Mouse (Mus musculus) heart, postnatal 36 days (tissue): ENCODE results near the gene AI481877. TPM values are rescaled to one million over a fixed set of nuclear protein-coding genes. Genes with fewer than 3 reads are reported as not detected.

ENCODE experiments used
- DNase-seq, 2 experiments: peaks; one replicate each; pipeline ENCODE4 v3.0.0; 2021 to 2022
- intact Hi-C: fragments of 180-260 bp; cut with DNase I; formaldehyde crosslinking; loops from one replicate; pipeline ENCODE4 v1.15.1; 2025
- total RNA-seq, 2 experiments: library from RNA; stranded (reverse); gene quantifications; 2 replicates each; pipeline ENCODE4 v1.2.3; 2021

The AI481877 gene
- total RNA-seq, 2 experiments from 2014 or later, result not detected

GRCm38 (mm10) chr4:59128935-59129334 is 9.8 kb downstream of the AI481877 start:
- intact Hi-C loops, result no loop called here

DNA sequence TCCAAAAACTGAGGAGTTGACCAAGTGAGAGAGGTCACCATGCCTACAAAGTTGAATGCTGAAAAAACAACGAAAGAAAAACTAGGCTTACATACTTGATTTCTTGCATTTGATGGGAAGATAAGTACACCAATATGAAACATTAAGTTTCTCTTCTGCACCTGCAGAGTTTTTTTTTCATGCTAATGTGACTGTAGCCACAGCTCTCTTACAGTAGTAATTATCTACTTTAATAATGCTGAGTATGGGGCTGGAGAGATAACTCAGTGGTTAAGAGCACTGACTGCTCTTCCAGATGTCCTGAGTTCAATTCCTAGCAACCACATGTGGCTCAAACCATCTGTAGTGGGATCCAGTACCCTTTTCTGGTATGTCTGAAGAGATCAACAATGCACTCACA is 13.7 kb downstream of the AI481877 start:
- intact Hi-C loops, result no loop called here
- DNase-seq, result no peak

More at GRCm38 (mm10) chr4:59128935-59129334, 9.8 kb downstream of the AI481877 start:
- DNase-seq, result no peak

GRCm38 (mm10) chr4:59123557-59123956 is 15.2 kb downstream of the AI481877 start:
- intact Hi-C loops, result no loop called here
- no peak for DNase-seq

- no peak for DNase-seq
- intact Hi-C loops, result no loop called here
These were observed 20.9 kb downstream of the AI481877 start for GRCm38 (mm10) chr4:59117644-59118495.

- no peak for DNase-seq
- intact Hi-C loops, result no loop called here
These were observed 30.1 kb downstream of the AI481877 start for GRCm38 (mm10) chr4:59108721-59109120.

DNA sequence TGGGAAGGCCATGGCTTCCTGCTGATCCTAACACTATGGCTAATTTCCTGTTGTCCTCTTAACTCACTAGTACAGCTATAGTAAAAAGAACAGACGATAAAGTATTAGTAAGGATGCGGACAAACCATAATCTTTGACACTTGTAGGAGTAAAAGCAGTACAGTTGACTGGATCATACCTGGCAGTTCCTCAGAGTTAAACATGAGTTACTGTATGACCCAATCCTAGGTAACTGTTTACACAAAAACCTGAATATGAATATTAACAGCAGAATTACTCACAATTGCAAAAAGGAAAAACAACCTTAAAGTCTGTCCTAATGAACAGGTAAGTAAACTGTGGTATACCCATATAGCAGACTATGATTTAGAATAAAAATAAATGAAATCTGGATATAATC is 30.9 kb downstream of the AI481877 start:
- intact Hi-C loops, result no loop called here
- no peak for DNase-seq

GRCm38 (mm10) chr4:59106661-59107060 is 32.1 kb downstream of the AI481877 start:
- intact Hi-C loops, result no loop called here
- no peak for DNase-seq

- intact Hi-C loops, result loop anchor here (5.0 kb wide), 1 partner anchor 158 kb away; no protein-coding TSS in a partner anchor
- no peak for DNase-seq
These were observed 34.6 kb downstream of the AI481877 start for GRCm38 (mm10) chr4:59104166-59104565.

GRCm38 (mm10) chr4:59096393-59096792 is 42.4 kb downstream of the AI481877 start:
- peak; percentile 75 to 81 for DNase-seq
- intact Hi-C loops, result loop anchor here (1.0 to 5.0 kb wide), 4 partner anchors 90 to 473 kb away; no protein-coding TSS in a partner anchor

- no peak for DNase-seq
- intact Hi-C loops, result no loop called here
These were observed 49.4 kb downstream of the AI481877 start for GRCm38 (mm10) chr4:59089391-59089790.

DNA sequence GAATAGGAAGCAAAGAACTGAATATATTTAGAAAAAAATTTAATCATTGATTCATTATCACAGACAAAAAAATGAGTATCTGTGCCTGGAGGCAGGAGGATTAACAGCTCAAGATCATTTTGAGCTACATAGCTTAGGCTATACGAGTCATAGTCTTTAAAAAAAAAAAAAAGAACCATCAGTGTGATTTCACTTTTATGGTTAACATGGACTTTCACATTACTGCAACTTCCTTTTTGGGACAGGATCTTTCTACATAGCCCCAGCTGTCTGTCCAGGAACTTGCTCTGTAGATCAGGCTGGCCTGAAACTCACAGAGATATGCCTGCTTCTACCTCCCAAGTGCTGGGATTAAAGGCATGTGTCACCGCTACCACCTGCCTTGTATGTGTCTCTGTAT is 55.4 kb downstream of the AI481877 start:
- intact Hi-C loops, result no loop called here
- no peak for DNase-seq

DNA sequence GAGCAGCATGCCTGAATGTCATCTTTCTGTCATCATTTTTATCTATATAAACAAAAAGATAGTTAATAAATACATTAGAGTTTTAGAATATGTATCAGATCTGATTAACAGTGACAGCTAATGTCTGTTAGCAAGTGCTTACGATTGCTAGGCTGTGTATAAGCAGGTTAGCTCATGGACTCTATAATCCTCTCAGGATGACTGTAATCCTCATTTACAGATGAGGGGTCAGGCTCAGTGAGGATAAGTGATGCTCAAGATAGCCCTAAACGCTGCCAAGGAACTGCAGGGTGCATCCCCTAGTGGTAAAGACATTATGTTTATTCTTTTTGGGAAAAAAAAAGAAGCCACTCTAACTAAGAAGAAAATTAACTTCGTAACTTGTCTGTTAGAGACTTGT is 69.5 kb downstream of the AI481877 start:
- intact Hi-C loops, result no loop called here
- no peak for DNase-seq

GRCm38 (mm10) chr4:59062526-59062925 is 76.3 kb downstream of the AI481877 start:
- intact Hi-C loops, result no loop called here

GRCm38 (mm10) chr4:59057929-59058328 is 80.9 kb downstream of the AI481877 start:
- intact Hi-C loops, result no loop called here
- DNase-seq, result no peak

More at GRCm38 (mm10) chr4:59062526-59062925, 76.3 kb downstream of the AI481877 start:
- no peak for DNase-seq

- no peak for DNase-seq
- intact Hi-C loops, result no loop called here
These were observed 87.7 kb downstream of the AI481877 start for GRCm38 (mm10) chr4:59051081-59051480.

DNA sequence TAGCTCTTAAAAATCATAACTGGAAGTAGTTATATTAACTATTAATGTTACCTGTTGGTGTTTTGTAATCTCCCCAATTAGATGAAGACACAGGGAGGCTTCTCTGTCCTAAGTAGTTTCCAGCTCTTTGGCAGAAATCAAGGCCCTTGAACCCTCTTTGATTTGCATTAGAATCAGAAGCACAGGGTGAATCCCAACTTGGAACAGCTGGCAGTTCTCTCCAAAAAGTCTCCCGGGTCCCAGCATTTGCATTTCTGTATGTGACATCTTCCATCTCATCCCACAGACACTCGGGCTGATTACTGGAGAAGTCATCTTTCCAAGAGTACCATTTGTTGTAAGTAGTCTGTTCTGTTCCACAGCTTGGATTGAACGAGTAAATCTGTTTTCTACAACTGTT is 91.6 kb downstream of the AI481877 start:
- intact Hi-C loops, result no loop called here
- no peak for DNase-seq

DNA sequence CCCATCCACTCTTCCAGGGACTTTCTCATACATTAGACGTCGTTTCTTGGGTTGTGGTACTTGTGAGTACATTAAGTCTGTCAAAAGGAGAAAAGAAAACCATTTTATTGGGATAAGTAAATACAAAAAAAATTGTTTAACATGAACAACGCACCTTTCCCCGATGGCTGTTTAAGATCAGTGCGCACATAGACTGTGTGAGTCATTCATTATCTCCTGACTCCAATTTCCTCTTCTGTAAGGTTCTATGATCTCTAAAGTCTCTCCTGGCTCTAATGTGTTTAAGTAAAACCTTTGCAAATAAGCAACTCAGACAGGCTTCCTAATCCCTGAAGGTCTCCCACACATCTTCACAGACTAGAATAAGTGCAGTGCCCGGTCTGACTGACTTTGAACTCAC is 94.9 kb downstream of the AI481877 start:
- no peak for DNase-seq
- intact Hi-C loops, result no loop called here

DNA sequence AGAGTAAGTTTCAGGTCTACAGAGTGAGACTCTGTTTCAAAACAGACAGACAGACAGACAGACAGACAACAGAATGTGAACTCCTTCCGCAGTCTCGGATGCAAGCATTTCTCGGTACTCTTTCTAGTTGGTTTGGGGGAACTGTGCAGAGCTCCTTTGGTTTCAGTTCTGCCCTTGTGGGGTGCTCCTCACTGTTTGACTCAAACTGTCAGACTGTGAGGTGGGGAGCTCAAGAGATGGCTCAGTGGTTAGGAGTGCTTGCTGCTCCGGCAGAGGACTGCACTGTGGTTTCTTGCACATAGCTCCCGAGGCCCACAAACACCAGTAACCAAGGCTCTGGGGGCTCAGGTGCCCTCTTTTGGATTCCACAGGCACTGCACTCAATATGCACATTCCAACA is 95.7 kb downstream of the AI481877 start:
- intact Hi-C loops, result no loop called here
- no peak for DNase-seq

DNA sequence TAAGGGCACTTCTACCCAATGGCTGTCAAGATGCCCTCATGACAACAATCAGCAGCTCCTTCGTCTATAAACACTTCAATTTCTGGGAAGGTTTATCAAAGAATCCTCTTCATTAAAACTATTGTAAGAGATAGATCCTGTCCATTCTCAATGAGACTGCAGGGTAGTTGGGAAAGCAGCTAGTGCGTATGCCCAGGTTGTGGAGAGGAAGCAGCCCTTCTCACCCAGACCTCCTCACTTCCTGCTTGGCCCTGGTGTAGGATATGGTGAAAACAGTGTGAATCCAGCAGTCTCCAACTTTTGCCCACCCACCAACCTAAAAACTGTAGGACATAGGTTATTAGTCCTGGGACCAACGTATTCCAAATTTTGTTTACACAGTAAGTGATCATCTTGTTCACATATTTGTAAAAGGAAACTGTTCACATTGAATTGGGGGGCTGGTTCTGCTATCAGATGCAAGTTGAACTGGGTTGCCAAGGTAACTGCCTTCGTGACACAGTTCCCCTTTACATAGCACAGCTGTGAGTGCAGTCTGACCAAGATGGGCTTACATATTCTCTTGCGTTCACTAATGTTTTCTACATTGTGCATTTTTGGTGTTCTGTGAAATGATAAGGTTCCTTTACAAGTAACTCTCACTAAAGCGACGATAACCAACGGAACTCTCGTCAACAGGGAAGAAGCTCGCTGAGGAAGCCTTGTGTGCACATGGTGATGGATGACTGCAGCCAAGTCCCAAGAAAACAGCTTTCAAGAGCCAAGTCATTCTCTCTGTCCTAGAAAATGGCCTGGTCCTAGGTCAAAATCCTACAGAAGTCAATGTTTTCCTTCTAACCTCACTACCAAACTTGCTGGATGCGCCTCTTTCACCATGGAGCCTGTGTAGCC is 98.1 kb downstream of the AI481877 start:
- intact Hi-C loops, result no loop called here
- DNase-seq, result no peak

- DNase-seq, result no peak
- intact Hi-C loops, result no loop called here
These were observed 101.3 kb downstream of the AI481877 start for GRCm38 (mm10) chr4:59037525-59037924.

DNA sequence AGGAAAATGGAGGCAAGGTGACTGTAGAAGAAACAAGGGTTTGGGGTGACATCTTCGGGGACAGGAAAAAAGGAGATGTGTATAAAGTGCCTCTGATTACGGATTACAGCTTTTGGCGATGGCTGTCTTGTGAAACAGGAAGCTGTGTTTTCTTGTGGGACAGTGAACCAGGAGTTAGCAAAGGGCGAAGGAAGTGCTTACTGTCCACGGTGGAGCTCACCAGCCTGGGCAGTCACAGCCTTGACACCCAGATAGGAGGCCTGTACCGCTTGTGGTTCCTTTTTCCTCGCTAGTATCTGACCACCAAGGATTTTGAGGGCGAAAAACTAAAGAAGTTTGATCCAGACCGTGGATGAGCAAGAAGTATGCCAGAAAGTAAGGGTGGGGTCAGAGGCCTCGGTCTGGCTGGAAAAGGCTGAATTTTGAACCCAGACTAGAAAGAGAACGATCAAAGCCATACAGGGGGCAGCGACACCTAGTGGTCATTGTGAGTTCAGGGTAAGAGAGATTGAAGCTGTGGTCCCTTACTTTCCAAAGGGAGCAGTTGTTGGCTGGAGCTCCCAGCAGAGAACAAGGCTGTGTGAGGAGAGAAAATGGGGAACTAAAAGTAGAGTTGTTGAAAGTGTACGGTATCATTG is 102.2 kb downstream of the AI481877 start:
- intact Hi-C loops, result loop anchor here (1.0 kb wide), 1 partner anchor 51 kb away; no protein-coding TSS in a partner anchor
- DNase-seq, result peak; percentile 78 to 81
